Mouse (Mus musculus): ENCODE data around the gene Pak1. TPM values are rescaled to one million over a fixed set of nuclear protein-coding genes. Genes with fewer than 3 reads are reported as not detected.

Pak1 gene
- 6.8 TPM for polyA plus RNA-seq (2017; shearing (Covaris generic))

DNA sequence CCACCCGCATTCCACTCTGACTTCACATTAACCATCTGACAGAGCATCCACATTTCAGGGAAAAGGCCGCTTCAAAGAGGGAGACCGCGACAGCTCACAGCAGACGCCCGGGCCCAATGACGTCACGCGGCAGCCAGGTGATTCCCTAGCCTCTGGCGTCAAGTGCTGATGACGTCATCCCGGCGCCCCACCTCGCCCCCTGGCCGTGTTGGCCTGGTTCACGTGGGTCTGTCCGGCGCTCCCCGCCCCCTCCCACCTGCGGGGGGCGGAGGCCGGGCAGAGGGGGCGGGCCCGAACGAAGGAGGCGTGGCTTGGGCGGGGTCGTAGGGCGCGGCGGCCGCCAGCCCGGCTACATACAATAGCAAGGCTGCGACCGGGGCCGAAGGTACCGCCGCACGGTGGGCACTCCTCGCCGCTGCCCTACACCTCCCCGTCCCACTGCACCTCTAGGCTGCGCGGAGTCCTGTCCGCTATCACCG is at the start of gene Pak1:
Gene Pak1 (plus strand): TSS at position 352 of the 479 bp plus-strand sequence.

DNA sequence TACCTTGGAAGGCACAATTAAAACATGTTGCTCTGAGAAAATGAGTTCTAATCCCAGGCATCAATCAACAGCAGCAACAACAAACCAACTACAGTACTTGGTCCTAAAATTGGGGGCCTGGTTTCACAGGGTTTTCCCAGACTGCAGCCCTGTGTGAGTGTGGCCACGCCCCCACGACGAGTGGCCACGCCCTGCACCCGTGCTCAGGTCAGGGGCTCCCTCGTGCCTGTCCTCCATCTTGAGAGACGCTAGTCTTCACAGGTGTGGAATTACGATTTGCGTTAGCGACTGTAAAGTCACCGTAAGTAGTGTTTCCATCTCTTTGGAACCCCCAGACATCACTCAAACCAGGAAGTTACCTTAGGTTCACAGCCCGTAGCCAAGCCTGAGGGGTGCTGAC is 131.4 kb downstream of the Pak1 start, which contains the start of gene Gdpd4:
Gene Gdpd4 (plus strand): TSS at position 214 of the 400 bp plus-strand sequence.

Other genes starting within 250 kb of the Pak1 start
- 47.4 TPM for gene Aamdc, start 209.0 kb upstream of the Pak1 start, polyA plus RNA-seq (2017; shearing (Covaris generic))
- gene Rsf1, start 208.7 kb upstream of the Pak1 start, polyA plus RNA-seq (2017; shearing (Covaris generic)), result 50.3 TPM
- gene Clns1a, start 91.9 kb upstream of the Pak1 start, polyA plus RNA-seq (2017; shearing (Covaris generic)), result 127 TPM
- gene Aqp11, start 50.3 kb upstream of the Pak1 start, polyA plus RNA-seq (2017; shearing (Covaris generic)), result 1.8 TPM
- not detected for gene Gdpd4, start 131.4 kb downstream of the Pak1 start, polyA plus RNA-seq (2017; shearing (Covaris generic))

All from CD4-positive, CD25-positive, alpha-beta regulatory T cell (primary cell).